Mouse (Mus musculus): ENCODE results near the gene Lamp1. TPM values are rescaled to one million over a fixed set of nuclear protein-coding genes. Genes with fewer than 3 reads are reported as not detected.

Lamp1 gene
- polyA plus RNA-seq, 1 experiment from 2014 or later = 241 TPM

GRCm38 (mm10) chr8:13187229-13187628 lies 28.3 kb downstream of the Lamp1 start:
- H3K9ac ChIP-seq (replicated peaks; ENCODE audit: low read depth, low read length) = no peak overlapping the region
- H3K4me3 ChIP-seq (replicated peaks; ENCODE audit: low read length) = no peak overlapping the region
- H3K9me3 ChIP-seq (ENCODE audit: control insufficient read depth, low read length) = no peaks in the 10 kb centered on the region
- WGBS = 84% methylated on average over 9 of the region's 9 CpGs
- H3K4me1 ChIP-seq (replicated peaks; ENCODE audit: control insufficient read depth, insufficient read depth, low read length) = no peaks in the 10 kb centered on the region
- H3K27me3 ChIP-seq (replicated peaks; ENCODE audit: control insufficient read depth, insufficient read depth, low read length) = no peaks in the 10 kb centered on the region
- no peak for ATAC-seq
- H3K27ac ChIP-seq (ENCODE audit: low read length) = no peak overlapping the region
- H3K4me2 ChIP-seq (ENCODE audit: low read length) = no peak overlapping the region
- no peaks in the 10 kb centered on the region for H3K36me3 ChIP-seq (ENCODE audit: control insufficient read depth, insufficient read depth)

- 44% methylated on average over 7 of the region's 7 CpGs for WGBS
- Histone ChIP-seq H3K4me1 (replicated peaks; ENCODE audit: control insufficient read depth, insufficient read depth, low read length) (no peaks in the 10 kb centered on the region), H3K4me3 (replicated peaks; ENCODE audit: low read length) (no peak overlapping the region), H3K9me3 (ENCODE audit: control insufficient read depth, low read length) (no peaks in the 10 kb centered on the region), H3K4me2 (ENCODE audit: low read length) (no peak overlapping the region), H3K36me3 (ENCODE audit: control insufficient read depth, insufficient read depth) (no peaks in the 10 kb centered on the region), H3K27ac (ENCODE audit: low read length) (no peak overlapping the region), H3K27me3 (replicated peaks; ENCODE audit: control insufficient read depth, insufficient read depth, low read length) (no peaks in the 10 kb centered on the region), H3K9ac (replicated peaks; ENCODE audit: low read depth, low read length) (no peak overlapping the region)
- ATAC-seq = no peak
Observed at GRCm38 (mm10) chr8:13187638-13188037, 28.7 kb downstream of the Lamp1 start.

- H3K27ac ChIP-seq (ENCODE audit: low read length) = no peak overlapping the region
- 83% methylated on average over 13 of the region's 13 CpGs for WGBS
- no peaks in the 10 kb centered on the region for H3K9me3 ChIP-seq (ENCODE audit: control insufficient read depth, low read length)
- ATAC-seq = no peak
- H3K4me3 ChIP-seq (replicated peaks; ENCODE audit: low read length) = no peak overlapping the region
- H3K9ac ChIP-seq (replicated peaks; ENCODE audit: low read depth, low read length) = no peak overlapping the region
- H3K4me2 ChIP-seq (ENCODE audit: low read length) = no peak overlapping the region
- no peaks in the 10 kb centered on the region for H3K36me3 ChIP-seq (ENCODE audit: control insufficient read depth, insufficient read depth)
- no peaks in the 10 kb centered on the region for H3K27me3 ChIP-seq (replicated peaks; ENCODE audit: control insufficient read depth, insufficient read depth, low read length)
- H3K4me1 ChIP-seq (replicated peaks; ENCODE audit: control insufficient read depth, insufficient read depth, low read length) = no peaks in the 10 kb centered on the region
Observed at GRCm38 (mm10) chr8:13188052-13188555, 29.1 kb downstream of the Lamp1 start.

- no peak overlapping the region for H3K4me2 ChIP-seq (ENCODE audit: low read length)
- H3K9me3 ChIP-seq (ENCODE audit: control insufficient read depth, low read length) = no peaks in the 10 kb centered on the region
- no peaks in the 10 kb centered on the region for H3K36me3 ChIP-seq (ENCODE audit: control insufficient read depth, insufficient read depth)
- no peak for ATAC-seq
- H3K4me1 ChIP-seq (replicated peaks; ENCODE audit: control insufficient read depth, insufficient read depth, low read length) = no peaks in the 10 kb centered on the region
- no peak overlapping the region for H3K9ac ChIP-seq (replicated peaks; ENCODE audit: low read depth, low read length)
- WGBS = 91% methylated on average over 1 of the region's 1 CpGs
- H3K4me3 ChIP-seq (replicated peaks; ENCODE audit: low read length) = no peak overlapping the region
- no peak overlapping the region for H3K27ac ChIP-seq (ENCODE audit: low read length)
- no peaks in the 10 kb centered on the region for H3K27me3 ChIP-seq (replicated peaks; ENCODE audit: control insufficient read depth, insufficient read depth, low read length)
Observed at GRCm38 (mm10) chr8:13188857-13189256, 29.9 kb downstream of the Lamp1 start.

- Histone ChIP-seq H3K36me3 (ENCODE audit: control insufficient read depth, insufficient read depth) (no peaks in the 10 kb centered on the region), H3K27ac (ENCODE audit: low read length) (no peak overlapping the region), H3K4me2 (ENCODE audit: low read length) (no peak overlapping the region), H3K4me3 (replicated peaks; ENCODE audit: low read length) (no peak overlapping the region), H3K9ac (replicated peaks; ENCODE audit: low read depth, low read length) (no peak overlapping the region), H3K4me1 (replicated peaks; ENCODE audit: control insufficient read depth, insufficient read depth, low read length) (peaks cover 8% of the 10 kb centered on the region; the same call in 1 of the 2 replicates), H3K27me3 (replicated peaks; ENCODE audit: control insufficient read depth, insufficient read depth, low read length) (no peaks in the 10 kb centered on the region), H3K9me3 (ENCODE audit: control insufficient read depth, low read length) (no peaks in the 10 kb centered on the region)
- 96% methylated on average over 8 of the region's 8 CpGs for WGBS
- ATAC-seq = no peak
Observed at GRCm38 (mm10) chr8:13190235-13190634, 31.3 kb downstream of the Lamp1 start.

- peak overlapping the region; percentile 13; the same call in 1 of the 2 replicates for H3K4me2 ChIP-seq (ENCODE audit: low read length)
- H3K4me3 ChIP-seq (replicated peaks; ENCODE audit: low read length) = no peak overlapping the region
- no peaks in the 10 kb centered on the region for H3K27me3 ChIP-seq (replicated peaks; ENCODE audit: control insufficient read depth, insufficient read depth, low read length)
- H3K4me1 ChIP-seq (replicated peaks; ENCODE audit: control insufficient read depth, insufficient read depth, low read length) = peaks cover 12% of the 10 kb centered on the region
- peak overlapping the region; percentile 67 for H3K27ac ChIP-seq (ENCODE audit: low read length)
- no peaks in the 10 kb centered on the region for H3K36me3 ChIP-seq (ENCODE audit: control insufficient read depth, insufficient read depth)
- ATAC-seq = peak; percentile 55; the same call in 1 of the 2 replicates
- H3K9me3 ChIP-seq (ENCODE audit: control insufficient read depth, low read length) = no peaks in the 10 kb centered on the region
- peak overlapping the region; percentile 39 for H3K9ac ChIP-seq (replicated peaks; ENCODE audit: low read depth, low read length)
- 7% methylated on average over 10 of the region's 10 CpGs for WGBS
Observed at GRCm38 (mm10) chr8:13194818-13195217, 35.9 kb downstream of the Lamp1 start.

GRCm38 (mm10) chr8:13197493-13197892 lies 38.5 kb downstream of the Lamp1 start:
- no peaks in the 10 kb centered on the region for H3K9me3 ChIP-seq (ENCODE audit: control insufficient read depth, low read length)
- peaks cover 20% of the 10 kb centered on the region for H3K4me1 ChIP-seq (replicated peaks; ENCODE audit: control insufficient read depth, insufficient read depth, low read length)
- H3K4me2 ChIP-seq (ENCODE audit: low read length) = no peak overlapping the region
- H3K9ac ChIP-seq (replicated peaks; ENCODE audit: low read depth, low read length) = no peak overlapping the region
- no peak overlapping the region for H3K27ac ChIP-seq (ENCODE audit: low read length)
- H3K36me3 ChIP-seq (ENCODE audit: control insufficient read depth, insufficient read depth) = no peaks in the 10 kb centered on the region
- 87% methylated on average over 5 of the region's 5 CpGs for WGBS
- ATAC-seq = no peak
- peaks cover 16% of the 10 kb centered on the region for H3K27me3 ChIP-seq (replicated peaks; ENCODE audit: control insufficient read depth, insufficient read depth, low read length)
- no peak overlapping the region for H3K4me3 ChIP-seq (replicated peaks; ENCODE audit: low read length)

GRCm38 (mm10) chr8:13199385-13200061 lies 40.6 kb downstream of the Lamp1 start:
- Histone ChIP-seq H3K4me2 (ENCODE audit: low read length) (peak overlapping the region; percentile 81), H3K4me3 (replicated peaks; ENCODE audit: low read length) (peak overlapping the region; percentile 88), H3K36me3 (ENCODE audit: control insufficient read depth, insufficient read depth) (no peaks in the 10 kb centered on the region), H3K27me3 (replicated peaks; ENCODE audit: control insufficient read depth, insufficient read depth, low read length) (peaks cover 23% of the 10 kb centered on the region), H3K9ac (replicated peaks; ENCODE audit: low read depth, low read length) (peak overlapping the region; percentile 83), H3K27ac (ENCODE audit: low read length) (no peak overlapping the region), H3K9me3 (ENCODE audit: control insufficient read depth, low read length) (no peaks in the 10 kb centered on the region), H3K4me1 (replicated peaks; ENCODE audit: control insufficient read depth, insufficient read depth, low read length) (peaks cover 18% of the 10 kb centered on the region)
- 25% methylated on average over 14 of the region's 14 CpGs for WGBS
- ATAC-seq = no peak

- H3K9me3 ChIP-seq (ENCODE audit: control insufficient read depth, low read length) = no peaks in the 10 kb centered on the region
- H3K36me3 ChIP-seq (ENCODE audit: control insufficient read depth, insufficient read depth) = no peaks in the 10 kb centered on the region
- WGBS = under 1% methylated on average over 45 of the region's 58 CpGs
- H3K4me2 ChIP-seq (ENCODE audit: low read length) = peak within 1 kb of the TSS; percentile 81
- ATAC-seq = peak; percentile 71
- no peak within 1 kb of the TSS for H3K27ac ChIP-seq (ENCODE audit: low read length)
- peaks cover 13% of the 10 kb centered on the region for H3K4me1 ChIP-seq (replicated peaks; ENCODE audit: control insufficient read depth, insufficient read depth, low read length)
- peak within 1 kb of the TSS; percentile 83 for H3K9ac ChIP-seq (replicated peaks; ENCODE audit: low read depth, low read length)
- peaks cover 23% of the 10 kb centered on the region for H3K27me3 ChIP-seq (replicated peaks; ENCODE audit: control insufficient read depth, insufficient read depth, low read length)
- peak within 1 kb of the TSS; percentile 88 for H3K4me3 ChIP-seq (replicated peaks; ENCODE audit: low read length)
Observed at GRCm38 (mm10) chr8:13200301-13201012, 41.5 kb downstream of the Lamp1 start, which contains the start of gene Grtp1. Grtp1 (minus strand) TSS chr8:13200620.
